Mouse (Mus musculus) macrophage (primary cell): ENCODE data around the gene B3glct. TPM values are rescaled to one million over a fixed set of nuclear protein-coding genes. Genes with fewer than 3 reads are reported as not detected.
A peak's percentile ranks its signal among the peaks of the same experiment; 100 is the strongest.

Experiments
- H3K27ac ChIP-seq: fragments of 350-480 bp; formaldehyde crosslinking; 2 replicates; pipeline ENCODE4 v1.9.0; 2021
- H3K36me3 ChIP-seq: fragments of 350-480 bp; formaldehyde crosslinking; 2 replicates; pipeline ENCODE4 v1.9.0; 2021; ENCODE audit errors: inconsistent target
- H3K4me3 ChIP-seq: fragments of 350-480 bp; formaldehyde crosslinking; 2 replicates; pipeline ENCODE4 v1.9.0; 2021; ENCODE audit errors: inconsistent target
- H3K79me2 ChIP-seq: fragments of 350-480 bp; formaldehyde crosslinking; 2 replicates; pipeline ENCODE4 v1.9.0; 2021; ENCODE audit errors: inconsistent target
- WGBS: methylation state at CpG from one replicate; pipeline ENCODE4 v1.1.7; 2026; ENCODE audit warnings: inconsistent platforms; ENCODE audit not compliant: missing documents; 5-methylcytosine and 5-hydroxymethylcytosine counted together
- polyA plus RNA-seq: library from polyadenylated mRNA; stranded (reverse); fragments of 250-400 nt; gene quantifications from 3 replicates; pipeline ENCODE4 v1.2.4, GENCODE M21; 2018; ENCODE audit warnings: inconsistent platforms

B3glct gene
- polyA plus RNA-seq, 1 experiment from 2014 or later: 7.5 TPM

DNA sequence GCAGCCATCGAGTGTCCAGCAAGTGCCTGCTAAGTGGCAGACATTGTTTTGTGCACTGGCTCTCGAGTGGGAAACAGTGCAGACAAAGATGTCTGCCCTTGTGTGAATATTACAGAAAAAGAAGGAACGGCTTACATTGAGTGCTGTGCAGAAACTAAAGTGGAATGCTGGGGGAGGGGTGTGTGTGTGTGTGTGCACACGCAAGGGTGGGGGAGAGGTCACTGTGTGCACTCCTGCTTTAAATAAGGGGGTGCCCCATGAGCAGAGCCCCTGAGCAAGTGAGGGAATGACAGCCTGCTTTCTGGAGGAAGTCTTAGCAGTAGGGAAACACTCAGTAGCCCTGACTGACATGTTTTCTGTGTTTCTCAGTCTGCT, 27.9 kb upstream of the B3glct start:
- H3K36me3 ChIP-seq: no peaks in the 10 kb centered on the region
- H3K27ac ChIP-seq: no peak overlapping the region
- H3K4me3 ChIP-seq: no peak overlapping the region
- 87% methylated on average over 4 of the region's 4 CpGs for WGBS
- no peaks in the 10 kb centered on the region for H3K79me2 ChIP-seq

DNA sequence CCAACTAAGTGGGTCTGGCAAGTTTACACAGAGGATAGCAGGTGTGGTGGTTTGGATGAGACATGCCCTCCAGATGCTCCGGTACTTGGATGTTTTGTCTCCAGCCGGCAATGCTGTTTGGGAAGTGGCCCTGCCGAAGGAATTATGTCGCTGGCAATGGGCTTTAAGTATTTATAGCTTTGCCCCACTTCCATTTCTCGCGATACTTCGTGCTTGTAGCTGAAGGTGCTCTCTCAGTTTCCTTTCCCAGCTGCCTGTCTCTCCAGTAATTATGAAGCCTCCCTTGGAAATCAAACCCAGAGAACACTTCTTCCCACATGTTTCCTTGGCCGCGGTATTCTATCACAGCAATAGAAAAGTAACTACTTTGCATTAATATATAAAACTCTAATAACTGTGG, 22.4 kb upstream of the B3glct start:
- Histone ChIP-seq H3K36me3 (no peaks in the 10 kb centered on the region), H3K27ac (no peak overlapping the region), H3K4me3 (no peak overlapping the region), H3K79me2 (no peaks in the 10 kb centered on the region)
- 94% methylated on average over 9 of the region's 9 CpGs for WGBS

DNA sequence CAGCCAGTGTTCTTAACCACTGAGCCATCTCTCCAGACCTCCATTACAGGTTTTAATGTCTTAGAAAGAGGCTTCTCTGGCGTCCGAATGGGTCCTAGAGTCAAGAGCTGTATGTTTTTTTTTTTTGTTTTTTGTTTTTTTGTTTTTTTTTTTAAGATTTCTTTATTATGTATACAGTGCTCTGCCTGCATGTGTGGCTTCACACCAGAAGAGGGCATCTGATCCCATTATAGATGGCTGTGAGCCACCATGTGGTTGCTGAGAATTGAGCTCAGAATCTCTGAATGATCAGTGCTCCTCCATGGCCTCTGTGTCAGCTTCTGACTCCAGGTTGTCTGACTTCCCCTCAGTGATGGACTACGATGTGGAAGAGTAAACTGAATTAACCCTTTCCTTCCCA, 20.0 kb upstream of the B3glct start:
- no peak overlapping the region for H3K27ac ChIP-seq
- no peaks in the 10 kb centered on the region for H3K36me3 ChIP-seq
- H3K79me2 ChIP-seq: no peaks in the 10 kb centered on the region
- H3K4me3 ChIP-seq: no peak overlapping the region
- WGBS: 55% methylated on average over 3 of the region's 3 CpGs

- Histone ChIP-seq H3K27ac (no peak overlapping the region), H3K79me2 (no peaks in the 10 kb centered on the region), H3K4me3 (no peak overlapping the region), H3K36me3 (no peaks in the 10 kb centered on the region)
- WGBS: 77% methylated on average over 6 of the region's 9 CpGs
Observed at GRCm38 (mm10) chr5:149658741-149659413, 19.2 kb upstream of the B3glct start.

DNA sequence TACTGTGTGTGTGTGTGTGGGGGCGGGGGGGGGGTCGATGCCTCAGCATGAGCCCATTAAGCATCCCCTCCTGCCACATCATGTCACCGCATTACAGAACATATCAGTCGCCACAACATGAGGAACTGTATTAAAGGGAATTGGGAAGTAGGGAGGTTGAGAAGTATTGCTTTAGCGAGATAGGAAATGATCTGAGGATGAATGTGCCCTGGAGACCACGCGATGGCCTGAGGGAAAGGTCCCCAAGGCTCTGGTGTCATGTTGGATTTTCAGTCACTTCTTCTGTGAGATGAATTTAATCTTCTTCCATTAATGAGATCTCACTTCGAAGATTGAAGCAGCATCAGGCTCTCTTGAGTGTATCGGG, 18.6 kb upstream of the B3glct start:
- Histone ChIP-seq H3K4me3 (no peak overlapping the region), H3K36me3 (no peaks in the 10 kb centered on the region), H3K79me2 (no peaks in the 10 kb centered on the region), H3K27ac (no peak overlapping the region)
- 41% methylated on average over 8 of the region's 9 CpGs for WGBS

DNA sequence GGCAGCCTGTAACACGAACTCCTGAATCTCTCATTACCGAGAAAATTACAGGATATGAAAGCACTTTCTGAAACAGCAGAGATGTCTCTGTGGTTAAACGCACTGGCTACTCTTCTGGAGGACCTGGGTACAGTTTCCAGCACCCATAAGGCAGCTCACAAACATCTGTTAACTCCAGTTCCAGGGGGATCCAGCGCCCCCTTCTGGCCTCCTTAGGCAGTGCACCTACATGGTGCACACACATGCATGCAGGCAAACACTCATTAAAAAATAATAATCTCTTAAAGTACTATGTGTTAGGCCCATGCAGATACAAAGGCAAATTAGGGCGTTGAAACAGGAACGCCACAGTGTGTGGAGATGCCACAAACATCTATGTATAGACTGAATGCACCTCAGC, 16.6 kb upstream of the B3glct start:
- no peaks in the 10 kb centered on the region for H3K79me2 ChIP-seq
- no peak overlapping the region for H3K4me3 ChIP-seq
- no peaks in the 10 kb centered on the region for H3K36me3 ChIP-seq
- WGBS: 91% methylated on average over 6 of the region's 6 CpGs
- no peak overlapping the region for H3K27ac ChIP-seq

- WGBS: 89% methylated on average over 6 of the region's 6 CpGs
- Histone ChIP-seq H3K4me3 (no peak overlapping the region), H3K36me3 (no peaks in the 10 kb centered on the region), H3K27ac (no peak overlapping the region), H3K79me2 (no peaks in the 10 kb centered on the region)
Observed at GRCm38 (mm10) chr5:149662980-149663379, 15.1 kb upstream of the B3glct start.

GRCm38 (mm10) chr5:149663417-149663816, 14.6 kb upstream of the B3glct start:
- H3K79me2 ChIP-seq: no peaks in the 10 kb centered on the region
- no peak overlapping the region for H3K4me3 ChIP-seq
- H3K36me3 ChIP-seq: no peaks in the 10 kb centered on the region
- 83% methylated on average over 5 of the region's 5 CpGs for WGBS
- H3K27ac ChIP-seq: no peak overlapping the region

- no peaks in the 10 kb centered on the region for H3K36me3 ChIP-seq
- H3K27ac ChIP-seq: no peak overlapping the region
- H3K79me2 ChIP-seq: no peaks in the 10 kb centered on the region
- 90% methylated on average over 2 of the region's 3 CpGs for WGBS
- H3K4me3 ChIP-seq: no peak overlapping the region
Observed at GRCm38 (mm10) chr5:149677196-149677595, 834 bp upstream of the B3glct start.

DNA sequence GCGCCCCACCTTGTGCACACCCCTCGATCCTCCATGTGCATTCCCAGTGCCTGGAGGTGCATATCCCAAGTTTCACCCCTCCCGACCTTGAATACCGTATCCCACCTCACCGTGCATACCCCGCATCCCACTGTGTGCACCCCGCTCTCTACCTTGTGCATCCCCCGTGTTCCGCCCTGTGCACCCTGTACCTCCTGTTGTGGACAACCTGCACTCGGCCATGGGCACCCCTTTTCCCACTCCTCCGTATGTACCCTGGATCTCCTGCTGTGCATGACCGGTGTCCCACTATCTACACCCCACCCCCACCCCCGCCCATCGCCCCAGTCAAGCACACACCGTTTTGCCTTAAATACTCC, 939 bp downstream of the B3glct start:
- 12% methylated on average over 13 of the region's 15 CpGs for WGBS
- Histone ChIP-seq H3K36me3 (no peaks in the 10 kb centered on the region), H3K4me3 (peak overlapping the region; percentile 22; the same call in 1 of the 2 replicates), H3K79me2 (no peaks in the 10 kb centered on the region), H3K27ac (no peak overlapping the region)

DNA sequence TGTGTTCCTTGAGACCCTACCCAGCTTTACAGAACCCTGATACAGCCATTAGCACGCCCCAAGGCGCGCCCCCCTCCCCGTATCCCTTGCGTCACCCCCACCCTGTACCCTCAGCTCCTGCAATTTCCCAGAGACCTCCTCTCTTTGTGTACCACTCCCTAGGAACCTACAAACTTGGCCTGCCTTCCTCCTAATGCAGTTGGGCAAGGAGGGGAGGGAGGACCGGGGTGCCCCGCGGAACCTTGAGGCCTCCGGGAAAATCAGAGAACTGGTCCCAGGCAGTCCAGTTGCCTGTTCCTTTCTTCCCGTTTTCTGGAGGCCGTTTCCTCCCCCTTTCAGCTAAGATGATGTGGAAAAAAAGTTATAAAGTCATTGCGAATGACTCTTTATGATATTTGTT, 1.3 kb downstream of the B3glct start:
- H3K4me3 ChIP-seq: no peak overlapping the region
- H3K36me3 ChIP-seq: no peaks in the 10 kb centered on the region
- H3K79me2 ChIP-seq: no peaks in the 10 kb centered on the region
- H3K27ac ChIP-seq: no peak overlapping the region
- 41% methylated on average over 11 of the region's 12 CpGs for WGBS

GRCm38 (mm10) chr5:149679886-149680285, 1.9 kb downstream of the B3glct start:
- WGBS: 88% methylated on average over 7 of the region's 7 CpGs

DNA sequence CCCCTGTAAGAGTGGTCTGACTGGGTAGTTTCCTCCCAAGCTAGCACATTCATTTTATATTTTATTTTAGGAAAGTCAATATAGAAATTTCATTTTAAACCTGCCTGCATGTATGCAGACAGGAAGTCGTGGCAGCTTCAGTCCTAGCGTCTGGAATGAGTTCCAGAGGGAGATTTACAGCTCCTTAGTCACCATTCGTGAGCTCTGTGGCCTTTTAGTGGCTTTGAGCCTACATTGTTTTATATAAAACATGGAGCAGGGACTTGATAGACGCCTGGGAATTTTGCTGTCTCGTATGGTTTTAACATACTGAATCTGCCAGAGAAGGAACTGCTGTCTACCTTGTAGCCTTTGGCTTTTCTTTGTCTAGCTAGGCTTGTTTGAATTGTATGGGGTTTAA, 2.9 kb downstream of the B3glct start:
- Histone ChIP-seq H3K27ac (no peak overlapping the region), H3K36me3 (no peaks in the 10 kb centered on the region), H3K4me3 (no peak overlapping the region), H3K79me2 (no peaks in the 10 kb centered on the region)
- 81% methylated on average over 5 of the region's 5 CpGs for WGBS

More at GRCm38 (mm10) chr5:149679886-149680285, 1.9 kb downstream of the B3glct start:
- Histone ChIP-seq H3K27ac (no peak overlapping the region), H3K4me3 (no peak overlapping the region), H3K79me2 (no peaks in the 10 kb centered on the region), H3K36me3 (no peaks in the 10 kb centered on the region)

- no peaks in the 10 kb centered on the region for H3K36me3 ChIP-seq
- 30% methylated on average over 5 of the region's 5 CpGs for WGBS
- H3K79me2 ChIP-seq: no peaks in the 10 kb centered on the region
- no peak overlapping the region for H3K4me3 ChIP-seq
- 0 out of 2 replicates have a peak overlapping the region, but pooled peaks have one; percentile 8 for H3K27ac ChIP-seq
Observed at GRCm38 (mm10) chr5:149689860-149690259, 11.8 kb downstream of the B3glct start.

DNA sequence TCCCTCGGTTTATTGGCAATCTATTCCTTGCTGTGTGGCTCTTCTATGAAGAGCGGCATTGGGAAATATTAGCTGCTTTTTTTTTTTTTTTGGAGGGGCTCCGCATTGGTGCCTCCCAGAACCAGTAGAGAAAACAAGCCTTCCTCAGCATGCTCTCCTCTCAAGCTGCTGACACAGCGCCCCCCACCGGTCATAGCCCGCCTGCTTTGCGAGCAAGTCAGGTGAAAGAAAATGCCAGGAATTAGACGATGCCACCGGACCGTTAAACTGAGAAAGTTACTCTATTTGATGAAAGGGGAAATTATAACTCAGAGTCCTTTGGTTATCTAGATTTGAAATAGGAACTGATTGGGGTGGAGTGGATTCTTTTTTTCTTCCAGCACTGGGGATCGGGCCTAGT, 14.5 kb downstream of the B3glct start:
- H3K36me3 ChIP-seq: no peaks in the 10 kb centered on the region
- no peak overlapping the region for H3K27ac ChIP-seq
- WGBS: 92% methylated on average over 10 of the region's 11 CpGs
- no peaks in the 10 kb centered on the region for H3K79me2 ChIP-seq
- no peak overlapping the region for H3K4me3 ChIP-seq

GRCm38 (mm10) chr5:149693200-149693599, 15.2 kb downstream of the B3glct start:
- H3K36me3 ChIP-seq: no peaks in the 10 kb centered on the region
- H3K4me3 ChIP-seq: no peak overlapping the region
- H3K27ac ChIP-seq: no peak overlapping the region
- H3K79me2 ChIP-seq: no peaks in the 10 kb centered on the region
- WGBS: 84% methylated on average over 2 of the region's 2 CpGs
